Mouse (Mus musculus) embryonic facial prominence, embryonic 15.5 days (tissue): ENCODE results near the gene Trex2. TPM values are rescaled to one million over a fixed set of nuclear protein-coding genes. Genes with fewer than 3 reads are reported as not detected.
A peak's percentile ranks its signal among the peaks of the same experiment; 100 is the strongest.

ENCODE experiments used
- ATAC-seq: fragments of 200-750 bp; cut with Nextera tagmentation; 2 replicates; pipeline ENCODE4 v1.8.0; 2017; ENCODE audit warnings: low read depth, moderate TSS enrichment; ENCODE audit not compliant: insufficient number of reproducible peaks, low FRiP score, low TSS enrichment
- H3K27ac ChIP-seq: fragments of 300-500 bp; sonication (generic); replicated peaks from 2 replicates; pipeline ENCODE4 v1.5.1; 2015; ENCODE audit warnings: mild to moderate bottlenecking, inconsistent platforms
- H3K27me3 ChIP-seq: fragments of 300-500 bp; sonication (generic); 2 replicates; pipeline ENCODE4 v1.6.1; 2015; ENCODE audit warnings: inconsistent platforms
- H3K36me3 ChIP-seq: fragments of 300-500 bp; sonication (generic); 2 replicates; pipeline ENCODE4 v1.6.1; 2015; ENCODE audit warnings: mild to moderate bottlenecking, inconsistent platforms
- H3K4me1 ChIP-seq: fragments of 300-500 bp; sonication (generic); 2 replicates; pipeline ENCODE4 v1.6.1; 2015; ENCODE audit warnings: inconsistent platforms
- H3K4me2 ChIP-seq: fragments of 300-500 bp; sonication (generic); replicated peaks from 2 replicates; pipeline ENCODE4 v1.6.1; 2015; ENCODE audit warnings: mild to moderate bottlenecking, inconsistent platforms
- H3K4me3 ChIP-seq: fragments of 300-500 bp; sonication (generic); replicated peaks from 2 replicates; pipeline ENCODE4 v1.5.1; 2015; ENCODE audit warnings: mild to moderate bottlenecking, inconsistent platforms
- H3K9ac ChIP-seq: fragments of 300-500 bp; sonication (generic); 2 replicates; pipeline ENCODE4 v1.6.1; 2015; ENCODE audit warnings: inconsistent platforms
- H3K9me3 ChIP-seq: fragments of 300-500 bp; sonication (generic); replicated peaks from 2 replicates; pipeline ENCODE4 v1.6.1; 2016; ENCODE audit warnings: inconsistent platforms
- WGBS: fragments of 180-500 bp; shearing (Covaris S2); methylation state at CpG from one replicate; pipeline ENCODE4 v1.1.7; 2015; 5-methylcytosine and 5-hydroxymethylcytosine counted together
- polyA plus RNA-seq: library from polyadenylated mRNA; unstranded; fragments of >200 nt; fragmentation: Nextera tagmentation; extraction: Ambion mirVana; gene quantifications from 2 replicates; pipeline ENCODE4 v1.2.1, GENCODE M21; 2015

Trex2 gene
- 12.3 and 13.0 TPM in 2 replicates for polyA plus RNA-seq

GRCm38 (mm10) chrX:73435252-73435651 lies at the start of gene Trex2:
Gene Trex2 (minus strand): TSS chrX:73435344.
- no peak for ATAC-seq
- H3K36me3 ChIP-seq, result no peaks in the 10 kb centered on the region
- H3K27me3 ChIP-seq, result no peaks in the 10 kb centered on the region
- no peak within 1 kb of the TSS for H3K9ac ChIP-seq
- no peak within 1 kb of the TSS for H3K4me3 ChIP-seq
- H3K27ac ChIP-seq, result no peak within 1 kb of the TSS
- H3K4me1 ChIP-seq, result no peaks in the 10 kb centered on the region
- WGBS, result 72% methylated on average over 11 of the region's 11 CpGs
- H3K9me3 ChIP-seq, result no peaks in the 10 kb centered on the region
- no peak within 1 kb of the TSS for H3K4me2 ChIP-seq

GRCm38 (mm10) chrX:73484870-73485269 lies 49.7 kb upstream of the Trex2 start:
- Histone ChIP-seq H3K9me3 (no peaks in the 10 kb centered on the region), H3K27ac (peak overlapping the region; percentile 45; the same call in 1 of the 2 replicates), H3K4me3 (peak overlapping the region; percentile 43), H3K4me1 (peaks cover 29% of the 10 kb centered on the region), H3K4me2 (peak overlapping the region; percentile 51), H3K36me3 (no peaks in the 10 kb centered on the region), H3K27me3 (peaks cover 6% of the 10 kb centered on the region; the same call in 1 of the 2 replicates), H3K9ac (no peak overlapping the region)
- no peak for ATAC-seq
- WGBS, result 75% methylated on average over 4 of the region's 4 CpGs

GRCm38 (mm10) chrX:73484076-73484475 lies 48.9 kb upstream of the Trex2 start:
- Histone ChIP-seq H3K4me2 (peak overlapping the region; percentile 51), H3K27ac (peak overlapping the region; percentile 85), H3K36me3 (no peaks in the 10 kb centered on the region), H3K27me3 (peaks cover 6% of the 10 kb centered on the region; the same call in 1 of the 2 replicates), H3K4me3 (peak overlapping the region; percentile 43), H3K4me1 (peaks cover 25% of the 10 kb centered on the region), H3K9me3 (no peaks in the 10 kb centered on the region), H3K9ac (peak overlapping the region; percentile 28; the same call in 1 of the 2 replicates)
- 27% methylated on average over 1 of the region's 1 CpGs for WGBS
- ATAC-seq, result no peak

- Histone ChIP-seq H3K9me3 (no peaks in the 10 kb centered on the region), H3K36me3 (no peaks in the 10 kb centered on the region), H3K9ac (peak within 1 kb of the TSS; percentile 28; the same call in 1 of the 2 replicates), H3K4me3 (peak within 1 kb of the TSS; percentile 43), H3K27me3 (peaks cover 6% of the 10 kb centered on the region; the same call in 1 of the 2 replicates), H3K27ac (peak within 1 kb of the TSS; percentile 85), H3K4me1 (peaks cover 25% of the 10 kb centered on the region), H3K4me2 (peak within 1 kb of the TSS; percentile 51)
- ATAC-seq, result peak; percentile 69; the same call in 1 of the 2 replicates
- WGBS, result 21% methylated on average over 13 of the region's 14 CpGs
Measured at GRCm38 (mm10) chrX:73483484-73483810, 48.3 kb upstream of the Trex2 start, which contains the start of gene Bgn. Gene Bgn (plus strand): TSS chrX:73483602.

GRCm38 (mm10) chrX:73482643-73483483 lies 47.7 kb upstream of the Trex2 start:
- Histone ChIP-seq H3K27me3 (peaks cover 6% of the 10 kb centered on the region; the same call in 1 of the 2 replicates), H3K27ac (peak overlapping the region; percentile 85), H3K9ac (no peak overlapping the region), H3K4me3 (peak overlapping the region; percentile 43), H3K4me2 (peak overlapping the region; percentile 51), H3K36me3 (no peaks in the 10 kb centered on the region), H3K9me3 (no peaks in the 10 kb centered on the region), H3K4me1 (peaks cover 24% of the 10 kb centered on the region)
- 31% methylated on average over 4 of the region's 4 CpGs for WGBS
- peak; percentile 13; the same call in 1 of the 2 replicates for ATAC-seq

- H3K27me3 ChIP-seq, result peaks cover 6% of the 10 kb centered on the region; the same call in 1 of the 2 replicates
- H3K36me3 ChIP-seq, result no peaks in the 10 kb centered on the region
- peaks cover 36% of the 10 kb centered on the region for H3K4me1 ChIP-seq
- no peak overlapping the region for H3K4me3 ChIP-seq
- H3K27ac ChIP-seq, result peak overlapping the region; percentile 73
- H3K9me3 ChIP-seq, result no peaks in the 10 kb centered on the region
- ATAC-seq, result no peak
- WGBS, result 33% methylated on average over 2 of the region's 2 CpGs
- H3K9ac ChIP-seq, result no peak overlapping the region
- no peak overlapping the region for H3K4me2 ChIP-seq
Measured at GRCm38 (mm10) chrX:73480334-73480733, 45.2 kb upstream of the Trex2 start.

- H3K27ac ChIP-seq, result peak overlapping the region; percentile 73
- no peak overlapping the region for H3K4me2 ChIP-seq
- H3K36me3 ChIP-seq, result no peaks in the 10 kb centered on the region
- H3K27me3 ChIP-seq, result peaks cover 6% of the 10 kb centered on the region; the same call in 1 of the 2 replicates
- H3K9ac ChIP-seq, result no peak overlapping the region
- peaks cover 42% of the 10 kb centered on the region for H3K4me1 ChIP-seq
- no peak overlapping the region for H3K4me3 ChIP-seq
- ATAC-seq, result no peak
- no peaks in the 10 kb centered on the region for H3K9me3 ChIP-seq
Measured at GRCm38 (mm10) chrX:73479656-73480055, 44.5 kb upstream of the Trex2 start.

GRCm38 (mm10) chrX:73477500-73477899 lies 42.4 kb upstream of the Trex2 start:
- WGBS, result 74% methylated on average over 2 of the region's 2 CpGs
- Histone ChIP-seq H3K9me3 (no peaks in the 10 kb centered on the region), H3K27me3 (peaks cover 9% of the 10 kb centered on the region; the same call in 1 of the 2 replicates), H3K9ac (no peak overlapping the region), H3K36me3 (no peaks in the 10 kb centered on the region), H3K4me1 (peaks cover 44% of the 10 kb centered on the region), H3K4me3 (no peak overlapping the region), H3K27ac (no peak overlapping the region), H3K4me2 (no peak overlapping the region)
- ATAC-seq, result no peak

GRCm38 (mm10) chrX:73476621-73477020 lies 41.5 kb upstream of the Trex2 start:
- 71% methylated on average over 2 of the region's 2 CpGs for WGBS
- H3K36me3 ChIP-seq, result no peaks in the 10 kb centered on the region
- H3K27ac ChIP-seq, result peak overlapping the region; percentile 58; the same call in 1 of the 2 replicates

GRCm38 (mm10) chrX:73475658-73476256 lies 40.6 kb upstream of the Trex2 start:
- H3K4me1 ChIP-seq, result peaks cover 41% of the 10 kb centered on the region
- no peak overlapping the region for H3K4me3 ChIP-seq
- no peak overlapping the region for H3K9ac ChIP-seq
- H3K36me3 ChIP-seq, result no peaks in the 10 kb centered on the region
- H3K27me3 ChIP-seq, result peaks cover 6% of the 10 kb centered on the region; the same call in 1 of the 2 replicates
- 79% methylated on average over 1 of the region's 1 CpGs for WGBS
- no peak for ATAC-seq
- no peak overlapping the region for H3K4me2 ChIP-seq
- H3K9me3 ChIP-seq, result no peaks in the 10 kb centered on the region
- 0 out of 2 replicates have a peak overlapping the region, but pooled peaks have one; percentile 58 for H3K27ac ChIP-seq

More at GRCm38 (mm10) chrX:73476621-73477020, 41.5 kb upstream of the Trex2 start:
- peaks cover 44% of the 10 kb centered on the region for H3K4me1 ChIP-seq
- H3K27me3 ChIP-seq, result peaks cover 9% of the 10 kb centered on the region; the same call in 1 of the 2 replicates
- no peak overlapping the region for H3K9ac ChIP-seq
- H3K9me3 ChIP-seq, result no peaks in the 10 kb centered on the region
- ATAC-seq, result 0 out of 2 replicates have a peak, but pooled peaks have one; percentile 26
- no peak overlapping the region for H3K4me2 ChIP-seq
- H3K4me3 ChIP-seq, result no peak overlapping the region
